Mouse (Mus musculus) neutrophil, adult 59 days (primary cell): Measurements from ENCODE around the gene Zbtb48. TPM values are rescaled to one million over a fixed set of nuclear protein-coding genes. Genes with fewer than 3 reads are reported as not detected.

Experiments
- total RNA-seq, 2 experiments: library from RNA; stranded (reverse); gene quantifications; 1 replicate in 1 of 2; 2 replicates in 1 of 2; pipeline ENCODE4 v1.2.4; 2023

Zbtb48 gene
- total RNA-seq, result 10 to 100 TPM; 11.4 to 14.5 TPM

DNA sequence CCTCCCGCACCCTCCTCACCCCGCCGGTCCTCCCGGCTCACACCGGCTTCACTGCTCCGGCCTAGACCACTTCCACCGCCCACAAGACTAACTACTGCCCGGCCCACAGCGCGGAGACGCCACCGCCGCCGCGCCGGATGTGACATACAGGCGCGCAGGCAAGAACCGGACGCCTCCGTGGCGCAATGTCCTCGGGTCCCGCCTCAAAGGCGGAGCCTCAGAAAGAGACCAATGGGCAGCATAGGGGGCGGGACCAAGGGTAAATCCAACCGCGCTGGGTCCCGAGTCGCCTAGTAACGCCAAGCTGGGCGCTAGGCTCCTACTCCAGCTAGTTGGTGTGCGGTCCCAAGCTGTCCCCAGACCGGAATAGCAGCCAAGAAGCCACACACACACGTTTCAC, at the start of gene Zbtb48:
Gene Zbtb48 (minus strand): TSS at position 148 of the 400 bp plus-strand sequence.

DNA sequence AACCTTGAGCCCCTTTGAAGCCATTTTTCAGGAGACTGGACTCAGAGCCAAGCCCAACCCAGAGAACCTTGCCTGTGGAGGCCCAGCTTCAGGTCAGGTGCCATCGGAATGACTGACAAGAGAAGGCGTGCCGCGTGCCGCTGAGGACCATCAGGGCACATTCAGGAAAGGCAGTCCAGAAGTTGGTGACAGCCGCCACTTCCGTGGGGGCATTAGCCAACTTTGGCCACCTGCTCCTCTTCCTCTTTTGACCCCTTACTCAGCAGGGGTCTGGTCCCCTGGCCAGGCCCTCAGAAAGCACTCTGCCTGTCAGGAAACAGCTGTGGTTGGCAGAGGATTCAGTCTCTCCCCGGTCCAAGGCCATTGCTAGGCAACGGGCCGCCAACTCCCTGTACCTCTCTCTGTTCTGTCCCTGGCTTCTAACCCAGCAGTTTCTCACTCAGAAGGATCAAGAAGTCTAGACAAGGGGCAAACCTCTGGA, 44.7 kb upstream of the Zbtb48 start, which contains the start of gene Plekhg5:
Gene Plekhg5 (plus strand): TSS at position 378 of the 481 bp plus-strand sequence.

GRCm38 (mm10) chr4:152038985-152039830, 11.7 kb upstream of the Zbtb48 start, which contains the start of gene Nol9:
Nol9 (plus strand) TSS chr4:152039321.

GRCm38 (mm10) chr4:152038225-152038984, 10.9 kb upstream of the Zbtb48 start, which contains the start of gene Tas1r1:
Tas1r1 (minus strand) TSS chr4:152038568.

DNA sequence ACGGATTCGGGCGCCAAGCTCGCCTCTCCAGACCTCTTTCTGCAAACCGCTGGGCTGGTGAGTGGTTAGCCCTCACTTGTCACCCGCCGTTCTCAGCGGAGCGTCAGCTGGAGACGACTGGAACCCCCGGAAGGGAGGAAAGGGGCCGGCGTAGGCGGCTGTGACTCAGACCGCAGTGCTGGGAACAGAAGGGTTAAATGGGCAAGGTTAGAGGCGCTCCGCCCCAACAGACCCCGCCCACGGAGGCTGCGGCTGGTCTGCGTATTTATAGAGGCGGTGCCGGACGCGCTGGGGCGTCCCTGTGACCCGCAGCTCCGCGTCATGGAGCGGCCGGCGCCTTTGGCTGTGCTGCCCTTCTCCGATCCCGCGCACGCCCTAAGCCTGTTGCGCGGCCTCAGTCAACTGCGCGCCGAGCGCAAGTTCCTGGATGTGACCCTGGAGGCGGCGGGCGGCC, 18.8 kb downstream of the Zbtb48 start, which contains the start of gene Klhl21:
Gene Klhl21 (plus strand): TSS at position 182 of the 454 bp plus-strand sequence.

GRCm38 (mm10) chr4:151996173-151996950, 31.1 kb downstream of the Zbtb48 start, which contains the start of gene Phf13:
Phf13 (minus strand) TSS chr4:151996258.

GRCm38 (mm10) chr4:151988342-151989109, 38.9 kb downstream of the Zbtb48 start, which contains the start of gene Thap3:
Thap3 (minus strand) TSS chr4:151988997.

Other genes with a start within 250 kb of the Zbtb48 start
- 10 to 100 TPM; 19.6 to 27.0 TPM for gene Camta1, start 165.8 kb downstream of the Zbtb48 start, total RNA-seq
- 10 to 100 TPM; 32.3 to 34.7 TPM for gene Dnajc11, start 94.0 kb downstream of the Zbtb48 start, total RNA-seq
- gene Thap3, start 38.7 kb downstream of the Zbtb48 start, total RNA-seq, result 10 to 100 TPM; 17.6 to 18.6 TPM
- gene Phf13, start 31.4 kb downstream of the Zbtb48 start, total RNA-seq, result 1 to 10 TPM; 3.7 to 5.1 TPM
- gene Klhl21, start 18.9 kb downstream of the Zbtb48 start, total RNA-seq, result 1 to 10 TPM; 6.5 to 7.6 TPM
- under 1 TPM; 0.31 to 0.33 TPM for gene Tas1r1, start 10.9 kb upstream of the Zbtb48 start, total RNA-seq
- gene Nol9, start 11.7 kb upstream of the Zbtb48 start, total RNA-seq, result 10 to 100 TPM; 11.5 to 14.5 TPM
- 1 to 10 TPM; 2.5 to 6.8 TPM for gene Plekhg5, start 44.8 kb upstream of the Zbtb48 start, total RNA-seq
- gene Tnfrsf25, start 88.3 kb upstream of the Zbtb48 start, total RNA-seq, result under 1 TPM in 1 of 2 experiments, not detected in 1; 0.29 TPM
- gene Espn, start 124.7 kb upstream of the Zbtb48 start, total RNA-seq, result under 1 TPM; 0.38 to 0.90 TPM
- gene Hes2, start 131.2 kb upstream of the Zbtb48 start, total RNA-seq, result not detected
- 10 to 100 TPM; 26.6 to 35.1 TPM for gene Acot7, start 150.5 kb upstream of the Zbtb48 start, total RNA-seq
- gene Gpr153, start 246.6 kb upstream of the Zbtb48 start, total RNA-seq, result under 1 TPM; 0.44 TPM